Mouse (Mus musculus) naive thymus-derived CD4-positive, alpha-beta T cell, adult 2 months (primary cell): ENCODE data around the gene Ect2.

Experiments used
- DNase-seq: peaks from one replicate; pipeline ENCODE4 v3.0.0-alpha.2; 2011; ENCODE audit warnings: low read depth

Gene Ect2

DNA sequence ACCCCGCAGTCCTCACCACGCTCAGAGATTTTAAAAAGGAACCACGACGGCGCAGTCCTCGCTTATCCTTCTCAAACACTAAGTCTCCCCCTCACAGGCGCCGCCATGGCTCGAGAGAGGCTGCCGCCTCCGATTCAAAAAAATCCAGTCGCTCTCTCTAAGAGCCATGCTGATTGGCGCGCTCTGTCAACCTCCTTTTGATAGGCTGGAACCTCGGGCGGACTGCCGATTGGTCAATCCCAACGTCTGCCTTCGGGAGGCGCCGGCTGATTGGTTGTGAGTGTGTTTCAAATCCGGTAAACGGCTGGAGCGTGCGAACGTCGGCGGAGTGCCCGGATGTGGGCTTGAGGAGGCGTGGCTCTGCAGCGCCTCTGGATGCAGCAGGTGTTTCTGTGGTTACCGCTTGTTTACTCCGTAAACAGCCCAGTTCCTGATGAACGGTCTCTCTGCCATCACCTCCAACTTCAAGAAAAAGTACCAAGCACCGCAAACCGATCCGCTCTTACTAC, at the start of gene Ect2:
Ect2 (minus strand) TSS at position 178 of the 509 bp plus-strand sequence.
- peak; percentile 99 for DNase-seq

DNA sequence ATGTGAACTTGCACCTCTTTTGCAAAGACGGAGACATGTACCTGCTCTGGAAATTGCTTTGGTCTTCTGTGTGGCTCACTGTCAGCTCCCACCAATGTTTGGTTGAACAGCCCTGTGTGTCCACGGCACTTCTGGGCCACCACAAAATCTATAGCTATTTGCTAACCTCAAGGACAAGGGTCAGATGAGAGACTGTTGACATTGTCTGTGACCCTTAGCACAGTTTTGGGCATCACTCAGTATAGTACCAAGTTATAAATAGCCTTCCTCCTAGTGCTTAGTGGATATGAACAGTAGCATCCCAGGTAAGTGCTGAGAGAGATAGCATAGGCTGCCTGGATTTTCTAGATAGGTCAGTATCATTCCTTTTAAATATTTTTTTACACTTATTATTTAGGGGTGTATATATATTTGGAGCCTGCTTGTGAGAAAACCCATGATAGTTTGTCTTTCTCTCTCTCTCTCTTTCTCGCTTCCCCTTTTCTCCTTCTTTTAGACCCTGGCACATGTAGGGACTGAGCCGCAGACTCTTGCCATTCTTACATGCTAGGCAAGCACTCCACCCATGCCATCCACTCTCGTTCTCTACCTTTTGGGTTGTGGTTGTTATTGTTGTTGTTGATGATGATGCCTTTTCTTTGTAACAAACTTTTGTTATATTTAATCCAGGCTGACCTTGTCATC, 48.2 kb upstream of the Ect2 start:
- no peak for DNase-seq

- DNase-seq = no peak
These were observed 45.4 kb upstream of the Ect2 start for GRCm38 (mm10) chr3:27199120-27199519.

GRCm38 (mm10) chr3:27197816-27198215, 44.1 kb upstream of the Ect2 start:
- no peak for DNase-seq

- no peak for DNase-seq
These were observed 42.9 kb upstream of the Ect2 start for GRCm38 (mm10) chr3:27196529-27196928.

GRCm38 (mm10) chr3:27195573-27196227, 42.0 kb upstream of the Ect2 start:
- no peak for DNase-seq

DNA sequence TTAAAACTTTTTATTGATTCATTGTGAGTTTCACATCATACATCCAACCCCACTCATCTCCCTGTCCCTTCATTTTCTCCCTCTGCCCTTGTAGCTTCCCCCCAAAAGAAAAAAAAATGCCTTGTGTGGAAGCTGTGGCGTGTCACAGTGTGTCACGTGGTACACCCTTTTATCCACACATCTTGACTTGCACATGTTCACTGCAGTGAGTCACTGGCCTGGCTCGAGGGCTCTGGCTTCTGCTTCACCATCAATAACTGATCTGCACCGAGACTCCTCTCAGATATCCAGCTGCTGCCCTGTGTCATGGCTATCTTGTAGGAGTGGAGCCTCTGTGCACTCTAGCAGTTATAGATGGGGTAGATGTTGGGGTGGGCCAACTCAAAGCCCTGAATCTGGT, 41.5 kb upstream of the Ect2 start:
- no peak for DNase-seq

DNA sequence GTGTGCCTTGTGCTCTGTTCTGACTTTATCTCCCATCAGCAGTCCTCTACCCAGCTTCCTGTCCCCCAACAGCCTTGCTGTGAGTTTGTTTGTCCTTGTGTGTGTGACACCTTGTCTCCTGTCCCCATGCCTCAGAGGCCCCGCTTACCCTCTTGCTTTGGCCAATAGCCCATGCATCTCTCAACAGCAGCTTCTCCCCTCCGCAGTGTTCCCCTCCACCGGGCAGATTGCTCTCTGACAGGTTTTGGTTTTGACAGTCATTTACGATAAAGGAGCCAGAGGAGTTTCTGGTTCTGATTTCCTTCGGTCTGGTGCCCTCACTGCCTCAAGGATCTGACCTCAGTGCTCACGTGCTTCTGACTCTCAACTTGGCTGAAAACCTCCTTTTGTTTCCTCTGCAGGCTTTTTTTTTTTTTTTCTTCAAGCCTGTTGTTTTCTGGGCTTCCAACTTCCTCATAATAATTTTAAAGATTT, 40.2 kb upstream of the Ect2 start:
- DNase-seq = peak; percentile 47

- no peak for DNase-seq
These were observed 38.2 kb upstream of the Ect2 start for GRCm38 (mm10) chr3:27191856-27192255.

- DNase-seq = no peak
These were observed 37.2 kb upstream of the Ect2 start for GRCm38 (mm10) chr3:27190865-27191264.

GRCm38 (mm10) chr3:27189320-27190261, 35.9 kb upstream of the Ect2 start:
- no peak for DNase-seq

DNA sequence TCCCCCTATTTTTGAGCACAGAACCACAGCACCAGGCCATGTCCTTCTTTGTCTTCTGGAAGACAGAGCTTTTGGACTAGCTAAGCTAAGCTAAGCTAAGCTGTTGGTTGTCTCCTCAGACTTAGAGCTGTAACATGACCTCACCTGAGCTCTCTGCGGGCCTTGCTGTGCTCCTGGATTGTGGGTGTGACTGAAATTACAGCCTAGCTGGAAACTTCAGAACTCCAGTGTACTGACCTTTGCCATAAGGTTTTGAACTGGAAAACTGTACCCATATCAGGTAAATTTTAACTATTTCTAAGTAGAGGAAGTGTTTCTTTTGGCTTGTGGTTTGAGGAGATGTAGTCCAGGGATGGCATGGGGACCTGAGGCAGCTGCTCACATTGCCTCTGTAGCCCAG, 34.7 kb upstream of the Ect2 start:
- DNase-seq = no peak

GRCm38 (mm10) chr3:27183601-27184175, 30.0 kb upstream of the Ect2 start:
- peak; percentile 26 for DNase-seq

GRCm38 (mm10) chr3:27182733-27183600, 29.3 kb upstream of the Ect2 start, which contains the start of gene Nceh1:
Gene Nceh1 (plus strand): TSS chr3:27182965.
- peak; percentile 96 for DNase-seq

- no peak for DNase-seq
These were observed 26.0 kb upstream of the Ect2 start for GRCm38 (mm10) chr3:27179711-27180110.

GRCm38 (mm10) chr3:27170257-27170656, 16.6 kb upstream of the Ect2 start:
- DNase-seq = no peak

- no peak for DNase-seq
These were observed 11.9 kb upstream of the Ect2 start for GRCm38 (mm10) chr3:27165481-27166065.

GRCm38 (mm10) chr3:27162410-27162804, 8.7 kb upstream of the Ect2 start:
- DNase-seq = no peak

GRCm38 (mm10) chr3:27161645-27162409, 8.1 kb upstream of the Ect2 start:
- DNase-seq = no peak

DNA sequence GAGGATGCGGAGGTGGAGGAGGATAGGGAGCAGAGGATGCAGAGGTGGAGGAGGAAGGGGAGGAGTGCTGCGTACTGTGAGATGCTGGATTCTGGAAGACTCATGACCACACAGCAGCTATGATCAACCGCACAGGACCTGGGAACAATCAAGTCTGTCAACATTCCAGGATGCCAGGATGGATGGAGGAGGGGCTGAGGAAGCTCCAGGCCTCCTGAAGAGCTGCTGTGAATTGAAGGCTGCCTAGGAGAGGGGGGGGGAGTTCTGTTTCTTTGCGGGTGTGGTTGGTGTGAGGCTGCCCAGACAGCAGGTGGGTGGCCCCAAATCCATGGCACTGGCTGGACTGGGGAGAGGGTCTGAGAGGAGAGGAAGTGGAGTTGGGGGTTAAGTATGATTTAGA, 5.2 kb upstream of the Ect2 start:
- no peak for DNase-seq
